Mouse (Mus musculus) spleen, adult 18-20 months (tissue): Measurements from ENCODE around the gene Dapk3.

ENCODE experiments used
- DNase-seq, 2 experiments: peaks; one replicate each; pipeline ENCODE4 v3.0.0; 2022; ENCODE audit warnings: mixed read lengths in 2 of 2

Gene Dapk3

GRCm38 (mm10) chr10:81182336-81183333, at the start of gene Dapk3:
TSS of gene Dapk3 (plus strand) at chr10:81183005.
- DNase-seq, result peak; percentile 89 to 90

- DNase-seq, result peak; percentile 89
These were observed 48.6 kb upstream of the Dapk3 start for GRCm38 (mm10) chr10:81134181-81134587.

- DNase-seq, result peak; percentile 34 to 38
These were observed 47.7 kb upstream of the Dapk3 start, which contains the start of gene Zbtb7a for GRCm38 (mm10) chr10:81134966-81135681. TSS of gene Zbtb7a (plus strand) at chr10:81135220.

DNA sequence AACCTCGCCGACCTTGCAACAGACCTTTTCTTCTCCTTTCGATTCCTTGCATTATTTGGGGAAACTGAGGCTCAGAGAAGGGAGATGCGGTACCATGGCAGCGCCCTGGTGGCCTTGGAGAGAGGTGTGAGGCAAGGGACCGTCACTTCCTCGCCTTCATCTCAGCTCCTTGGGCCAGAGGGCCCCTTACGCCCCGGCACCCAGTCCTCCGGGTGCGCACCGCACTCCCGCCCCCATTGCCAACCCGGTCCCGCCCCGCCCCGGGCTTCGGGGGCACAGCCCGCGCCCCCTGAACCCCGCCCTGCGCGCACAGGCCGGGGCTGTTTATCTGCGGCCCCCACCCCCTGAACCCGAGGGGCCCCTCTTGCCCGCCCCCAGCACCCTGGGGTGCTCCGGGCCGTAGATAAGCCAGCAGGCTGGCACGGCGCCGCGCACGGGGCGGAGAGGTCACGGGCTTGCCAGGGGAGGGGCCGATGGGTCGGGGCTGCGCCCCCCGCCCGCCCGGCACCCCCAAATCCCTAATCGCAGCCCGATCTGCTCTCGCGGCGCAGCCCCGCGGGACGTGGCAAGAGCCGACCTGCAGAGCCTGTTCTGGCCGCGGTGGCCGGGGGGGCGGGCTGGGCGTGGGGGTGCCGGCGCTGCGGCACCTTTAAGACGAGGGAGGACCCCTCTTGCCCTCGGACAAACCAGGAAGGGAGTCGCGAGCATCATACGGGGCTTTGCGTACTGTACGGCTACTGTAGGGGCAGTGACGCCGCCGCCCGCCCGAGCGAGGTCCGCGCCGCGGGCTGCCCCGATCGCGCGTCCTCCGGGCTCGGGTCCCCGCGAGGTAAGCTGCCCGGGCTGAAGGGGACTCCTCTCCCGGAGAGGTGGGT, 46.7 kb upstream of the Dapk3 start:
- peak; percentile 65 to 68 for DNase-seq

DNA sequence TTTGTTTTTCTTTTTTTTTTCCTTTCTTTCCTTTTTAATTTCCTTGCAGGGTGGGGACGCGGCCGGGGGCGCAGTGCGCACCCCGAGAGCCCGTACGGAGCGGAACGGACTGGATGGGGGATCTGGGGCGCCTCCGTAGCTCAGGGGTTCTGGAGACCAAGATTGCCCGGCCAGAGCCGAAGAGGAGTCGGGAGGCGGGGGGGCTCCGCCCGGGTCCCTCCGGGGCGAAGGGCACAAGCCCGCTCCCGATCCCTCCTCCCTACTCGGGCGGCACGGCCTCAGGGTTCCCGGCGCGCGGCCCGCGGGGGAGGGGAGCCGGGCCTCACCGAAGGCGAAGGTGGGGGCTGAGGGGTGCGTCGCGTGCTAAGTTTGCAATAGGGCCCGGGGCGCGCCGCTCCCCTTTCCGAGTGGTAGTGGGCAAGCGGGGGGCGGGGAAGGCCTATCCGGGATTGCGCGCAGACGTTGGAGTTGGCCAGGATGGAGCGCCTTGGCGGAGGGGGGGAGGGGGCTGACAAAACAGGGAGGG, 46.0 kb upstream of the Dapk3 start:
- peak; percentile 73 to 75 for DNase-seq

GRCm38 (mm10) chr10:81137252-81138130, 45.3 kb upstream of the Dapk3 start:
- DNase-seq, result peak; percentile 99

GRCm38 (mm10) chr10:81138131-81138782, 44.5 kb upstream of the Dapk3 start:
- DNase-seq, result no peak

DNA sequence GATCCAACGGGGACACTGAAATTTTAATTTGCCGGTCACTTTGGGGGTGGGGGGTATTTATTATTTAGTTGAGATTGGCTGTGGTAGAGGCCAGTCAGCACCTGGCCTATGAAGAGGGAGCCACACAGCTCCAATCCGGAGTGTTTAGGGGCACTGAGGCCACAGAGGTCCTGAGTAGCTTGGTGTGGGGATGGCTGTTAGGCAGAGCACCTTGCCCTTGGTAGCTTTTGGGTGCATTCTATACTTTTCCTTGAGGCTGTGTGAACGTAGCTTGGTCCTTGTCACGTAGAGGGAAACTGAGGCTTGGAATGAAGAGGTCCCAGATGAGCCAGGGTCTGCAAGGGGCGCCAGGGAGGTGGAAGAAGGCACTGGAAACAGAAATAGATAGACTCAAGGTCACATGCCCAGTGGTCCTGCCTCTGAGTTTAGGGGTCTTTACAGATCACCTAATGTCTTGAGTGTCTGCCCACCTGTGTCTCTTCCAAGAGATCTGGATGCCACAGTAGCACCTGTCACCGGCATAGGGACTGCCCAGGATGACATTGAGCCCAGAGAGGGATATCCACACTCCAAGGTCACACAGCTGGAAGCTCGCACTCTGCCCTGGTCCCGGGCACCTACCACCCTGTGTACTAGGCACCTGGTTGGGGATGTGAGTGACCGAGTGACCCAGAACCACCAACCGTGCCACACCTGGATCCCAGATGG, 43.8 kb upstream of the Dapk3 start:
- no peak for DNase-seq

DNA sequence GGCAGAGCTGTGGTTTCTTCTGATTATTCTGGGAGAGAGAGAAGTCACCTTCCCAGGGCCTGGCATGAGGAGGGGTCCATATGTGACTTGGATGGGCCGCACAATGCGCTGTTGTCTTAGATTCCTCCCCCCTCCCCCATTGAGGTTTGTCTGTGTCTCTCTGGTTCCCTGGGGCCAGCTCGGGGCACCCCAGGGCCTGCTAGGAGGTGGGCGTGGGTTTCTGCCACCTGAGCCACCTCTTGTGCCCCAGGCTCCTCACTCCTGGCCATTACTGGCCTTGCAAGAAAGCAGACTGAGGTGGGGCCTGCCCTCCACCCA, 43.3 kb upstream of the Dapk3 start:
- DNase-seq, result no peak

GRCm38 (mm10) chr10:81140005-81140404, 42.8 kb upstream of the Dapk3 start:
- DNase-seq, result no peak

DNA sequence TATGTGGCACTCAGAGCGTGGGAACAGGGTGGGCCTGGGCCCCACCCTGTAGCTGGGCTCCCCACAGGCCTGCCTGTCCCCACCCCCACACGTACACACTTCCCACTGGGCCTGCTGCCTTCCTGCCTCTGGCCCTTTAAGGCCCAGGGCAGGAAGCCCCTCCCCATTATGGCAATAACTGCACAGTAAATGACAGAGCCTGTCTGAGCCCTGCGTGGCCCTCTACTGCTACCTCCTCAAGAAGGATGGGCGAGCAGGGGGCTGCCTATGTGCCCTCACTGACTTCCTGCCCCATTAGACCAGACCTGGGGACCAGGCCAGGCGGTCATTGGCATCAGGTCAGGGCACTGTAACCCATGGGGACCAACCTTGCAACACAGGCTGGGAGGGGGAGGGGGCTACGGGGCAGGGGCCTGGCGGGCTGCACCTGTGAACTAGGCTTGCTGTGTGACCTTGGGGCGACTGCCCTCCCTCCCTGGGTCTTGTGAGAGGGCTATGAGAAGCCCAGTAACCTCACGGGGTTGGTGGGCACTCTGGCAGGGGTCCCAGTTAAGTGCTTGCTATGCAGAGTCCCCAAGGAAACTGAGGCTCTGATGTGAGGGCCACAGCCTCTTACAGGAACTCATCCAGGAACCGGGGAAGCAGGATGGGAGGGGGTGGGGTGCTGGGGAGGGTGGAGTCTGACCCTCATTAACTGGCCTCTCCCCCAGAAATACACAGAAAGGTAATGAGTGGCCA, 41.9 kb upstream of the Dapk3 start:
- DNase-seq, result no peak

DNA sequence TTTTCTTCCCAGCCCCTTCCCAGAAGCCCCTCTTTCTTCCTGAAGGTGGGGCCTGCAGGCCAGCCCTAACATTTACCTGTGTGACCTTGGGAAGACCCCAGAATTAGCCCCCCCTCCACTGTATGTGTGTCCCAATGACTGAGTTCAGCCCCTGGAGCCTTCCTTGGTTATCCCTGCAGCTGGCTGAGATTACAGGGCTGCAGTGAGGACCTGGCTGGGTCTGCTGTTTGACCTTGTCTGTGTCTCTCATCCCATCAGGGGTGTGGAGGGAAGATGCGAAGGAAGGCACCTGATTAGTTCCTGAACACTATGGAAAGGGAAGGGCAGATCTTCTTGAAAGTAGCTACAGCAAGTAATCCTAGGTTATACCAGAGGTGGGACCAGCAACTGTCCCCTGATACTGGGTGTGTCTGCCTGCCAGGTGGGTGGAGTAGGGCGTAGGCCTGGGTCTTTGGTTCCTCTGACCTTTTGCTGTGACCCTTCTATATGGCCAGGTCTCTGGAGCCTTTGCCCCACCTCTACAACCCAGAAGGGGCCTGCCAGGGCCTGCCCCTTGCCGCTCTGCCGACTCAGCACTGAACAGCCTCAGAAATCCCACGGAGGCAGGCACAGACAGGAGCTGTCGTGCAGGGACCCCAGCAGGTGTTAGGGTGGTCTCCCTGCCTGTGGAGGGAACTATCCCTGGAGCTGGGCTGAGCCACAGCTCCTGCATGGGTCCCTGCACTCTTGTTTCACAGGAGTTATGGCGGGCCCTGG, 41.2 kb upstream of the Dapk3 start:
- DNase-seq, result no peak

DNA sequence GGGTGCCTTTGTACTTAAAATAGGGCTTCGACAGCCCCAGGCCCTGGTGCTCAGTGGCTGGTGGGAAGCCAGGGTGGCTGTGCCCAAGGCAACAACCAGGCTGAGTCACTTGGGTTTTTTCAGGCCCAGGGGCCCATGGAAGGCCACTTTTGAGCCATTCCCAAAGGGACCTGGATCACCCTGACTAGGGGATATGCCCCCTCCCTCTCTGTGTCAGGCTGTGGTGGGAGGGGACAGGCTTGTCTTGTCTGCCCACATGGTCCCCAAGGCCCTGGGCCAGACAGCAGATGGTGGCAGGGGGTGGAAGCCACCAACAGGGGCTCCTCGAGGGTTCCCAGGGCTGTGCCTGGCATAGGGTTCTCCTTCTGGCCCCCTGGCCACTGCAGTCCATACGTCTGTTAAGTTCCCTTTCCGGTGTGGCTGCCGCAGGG, 40.2 kb upstream of the Dapk3 start:
- DNase-seq, result no peak

DNA sequence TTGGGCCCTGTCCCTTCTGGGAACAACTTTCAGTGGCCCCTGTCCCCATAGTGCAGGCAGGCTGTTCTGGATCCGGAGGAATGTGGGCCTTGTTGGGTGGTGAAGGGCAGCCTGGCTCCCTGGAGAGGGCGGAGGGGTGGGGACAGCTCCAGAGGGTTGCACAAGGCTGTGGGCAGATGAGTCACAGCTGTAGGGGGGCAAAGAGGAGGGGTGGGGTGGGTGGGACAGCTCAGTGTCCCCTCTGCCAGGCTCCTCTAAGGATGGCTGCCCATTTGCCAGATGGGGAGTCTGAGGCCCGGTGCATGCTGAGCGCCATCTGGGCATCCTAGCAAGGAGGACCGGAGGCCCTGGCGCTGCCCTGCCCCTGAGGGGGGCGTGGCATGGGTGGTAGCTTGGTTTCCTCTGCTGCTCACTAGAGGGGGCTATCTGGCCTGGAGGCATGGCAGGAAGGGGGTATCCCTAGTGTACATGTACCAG, 39.6 kb upstream of the Dapk3 start:
- no peak for DNase-seq

- no peak for DNase-seq
These were observed 38.9 kb upstream of the Dapk3 start for GRCm38 (mm10) chr10:81143845-81144437.

DNA sequence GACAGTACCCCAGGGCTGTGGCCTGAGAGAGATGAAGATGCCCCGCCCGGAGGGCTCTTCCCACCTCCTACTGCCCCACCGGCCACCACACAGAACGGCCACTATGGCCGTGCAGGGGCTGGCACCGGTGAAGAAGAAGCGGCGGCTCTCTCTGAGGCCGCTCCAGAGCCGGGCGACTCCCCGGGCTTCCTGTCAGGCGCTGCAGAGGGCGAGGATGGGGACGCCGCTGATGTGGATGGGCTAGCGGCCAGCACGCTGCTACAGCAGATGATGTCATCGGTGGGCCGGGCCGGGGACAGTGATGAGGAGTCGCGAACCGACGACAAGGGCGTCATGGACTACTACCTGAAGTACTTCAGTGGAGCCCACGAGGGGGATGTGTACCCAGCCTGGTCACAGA, 38.1 kb upstream of the Dapk3 start:
- DNase-seq, result no peak

DNA sequence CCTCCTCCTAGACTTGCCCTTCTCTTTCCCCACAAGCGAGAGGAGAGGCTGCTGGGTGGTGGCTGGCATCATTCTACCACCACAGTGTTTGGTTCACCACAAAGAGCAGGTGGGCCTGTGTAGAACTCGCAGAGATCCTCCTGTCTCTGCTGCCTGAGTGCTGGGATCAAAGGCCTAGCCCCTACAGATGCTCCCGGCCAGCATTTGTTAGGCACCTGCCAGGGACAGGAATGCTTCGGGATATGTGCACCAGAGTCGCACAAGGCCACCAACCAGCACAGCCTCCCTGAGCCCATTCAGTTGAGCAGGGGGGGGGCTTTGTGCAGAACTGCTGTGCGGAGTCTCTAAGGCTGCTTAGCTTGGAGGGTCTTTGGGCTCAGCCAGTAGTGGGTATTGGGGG, 37.5 kb upstream of the Dapk3 start:
- no peak for DNase-seq

- no peak for DNase-seq
These were observed 37.0 kb upstream of the Dapk3 start for GRCm38 (mm10) chr10:81145778-81146177.
